Mouse (Mus musculus) adipocyte (in vitro differentiated cells): ENCODE measurements around the gene Foxg1.

Source experiments
- DNase-seq: peaks from one replicate; pipeline ENCODE4 v3.0.0-alpha.2; 2016; ENCODE audit warnings: low spot score

Foxg1 gene

GRCm38 (mm10) chr12:49386081-49386805, 3.8 kb downstream of the Foxg1 start:
- DNase-seq: no peak

- no peak for DNase-seq
Measured at GRCm38 (mm10) chr12:49387856-49388598, 5.6 kb downstream of the Foxg1 start.

DNA sequence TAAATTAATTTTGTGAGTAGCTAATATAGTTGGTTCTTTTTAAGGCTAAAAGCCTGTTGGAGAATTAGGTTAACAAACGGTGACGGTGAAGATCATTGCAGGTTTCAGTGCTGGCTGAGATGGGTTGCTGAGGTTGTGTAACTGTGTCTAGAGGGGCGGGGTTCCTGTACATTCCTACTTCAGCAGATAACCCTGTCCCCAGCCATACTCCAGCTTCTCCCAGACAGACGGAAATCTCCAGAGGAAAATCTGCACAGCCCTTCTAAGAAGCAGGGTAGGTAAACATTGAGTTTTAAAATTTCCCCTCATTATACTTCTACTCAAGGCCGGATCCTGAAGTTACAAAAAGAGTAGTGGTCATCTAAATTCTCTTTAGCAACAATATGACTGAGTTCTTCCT, 7.2 kb downstream of the Foxg1 start:
- no peak for DNase-seq

- no peak for DNase-seq
Measured at GRCm38 (mm10) chr12:49390257-49390656, 7.8 kb downstream of the Foxg1 start.

DNA sequence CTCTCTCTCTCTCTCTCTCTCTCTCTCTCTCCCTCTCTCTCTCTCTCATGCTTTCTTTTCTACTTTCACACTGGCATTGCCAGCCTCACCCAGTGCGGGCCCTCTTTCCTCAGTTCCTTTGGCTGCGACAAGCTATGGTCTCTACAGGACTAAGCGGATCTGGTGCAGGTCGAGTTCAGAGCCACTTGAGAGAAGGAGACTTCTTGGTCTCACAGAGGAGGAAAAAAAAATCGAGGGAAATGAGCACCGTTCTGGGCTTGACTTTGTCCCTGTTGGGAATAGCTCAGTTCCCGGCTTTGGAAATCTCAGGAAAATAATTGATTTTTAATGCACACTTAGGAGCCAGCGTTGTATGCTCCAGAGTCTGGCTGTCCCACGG, 8.5 kb downstream of the Foxg1 start:
- DNase-seq: no peak

- DNase-seq: no peak
Measured at GRCm38 (mm10) chr12:49391305-49392040, 9.0 kb downstream of the Foxg1 start.

- no peak for DNase-seq
Measured at GRCm38 (mm10) chr12:49392041-49392390, 9.6 kb downstream of the Foxg1 start.

GRCm38 (mm10) chr12:49392876-49393275, 10.4 kb downstream of the Foxg1 start:
- DNase-seq: no peak

DNA sequence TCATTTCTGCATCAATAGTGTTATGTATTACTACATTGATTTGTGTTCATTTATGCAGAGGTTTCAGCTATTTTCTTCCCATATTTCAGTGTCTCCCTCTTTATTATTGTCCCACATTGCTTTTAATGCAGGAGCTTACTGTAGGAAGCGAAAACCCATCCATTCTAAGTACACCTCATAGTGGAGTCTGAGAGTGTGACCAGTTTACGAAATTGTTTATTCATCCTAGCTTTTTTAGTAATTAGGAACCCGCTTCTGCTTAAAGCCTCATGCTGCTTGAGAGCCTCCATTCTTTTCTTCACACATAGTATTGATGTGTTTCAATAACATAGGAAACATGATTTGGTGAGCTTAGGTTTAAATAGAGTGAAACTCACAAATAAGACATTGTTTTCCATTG, 11.2 kb downstream of the Foxg1 start:
- DNase-seq: no peak

- no peak for DNase-seq
Measured at GRCm38 (mm10) chr12:49394181-49394580, 11.7 kb downstream of the Foxg1 start.

DNA sequence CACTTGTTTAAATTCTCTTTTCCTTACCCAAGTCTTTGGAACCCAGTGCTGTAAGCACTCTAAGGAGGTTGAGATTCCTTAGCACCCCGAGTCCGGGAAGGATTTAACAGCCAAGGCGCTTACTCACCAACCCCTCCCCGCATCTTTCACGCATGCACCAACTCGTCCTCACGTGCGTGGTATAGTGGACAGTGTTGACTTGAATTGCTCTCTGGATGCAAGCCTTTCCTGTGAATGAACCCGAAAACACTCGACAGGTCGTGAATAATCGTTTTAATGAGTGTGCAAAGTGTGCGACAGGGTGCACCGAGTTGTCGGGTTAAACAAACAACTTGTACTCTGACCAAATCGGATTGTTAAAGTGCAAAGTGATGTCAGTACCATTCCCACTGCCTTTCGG, 12.4 kb downstream of the Foxg1 start:
- DNase-seq: no peak

- no peak for DNase-seq
Measured at GRCm38 (mm10) chr12:49395969-49396368, 13.5 kb downstream of the Foxg1 start.

DNA sequence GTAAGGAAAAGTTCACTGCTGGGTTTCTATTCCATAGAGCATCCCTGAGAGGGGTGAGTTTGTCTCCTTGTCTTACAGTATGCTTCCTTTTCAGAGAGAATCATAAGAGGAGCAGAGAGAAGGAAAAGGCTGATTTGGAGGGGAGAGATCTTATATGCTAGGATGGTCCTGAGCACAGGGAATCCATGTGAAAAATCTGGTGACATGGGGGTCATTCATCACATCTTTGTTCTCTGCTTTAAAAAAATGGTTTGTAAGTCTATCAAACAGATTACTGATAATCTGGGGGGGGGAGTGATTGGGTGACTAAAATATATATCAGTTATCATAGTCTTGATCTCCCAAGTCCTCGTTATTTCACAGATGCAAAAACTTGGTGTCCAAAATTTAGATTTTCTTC, 14.3 kb downstream of the Foxg1 start:
- DNase-seq: no peak

DNA sequence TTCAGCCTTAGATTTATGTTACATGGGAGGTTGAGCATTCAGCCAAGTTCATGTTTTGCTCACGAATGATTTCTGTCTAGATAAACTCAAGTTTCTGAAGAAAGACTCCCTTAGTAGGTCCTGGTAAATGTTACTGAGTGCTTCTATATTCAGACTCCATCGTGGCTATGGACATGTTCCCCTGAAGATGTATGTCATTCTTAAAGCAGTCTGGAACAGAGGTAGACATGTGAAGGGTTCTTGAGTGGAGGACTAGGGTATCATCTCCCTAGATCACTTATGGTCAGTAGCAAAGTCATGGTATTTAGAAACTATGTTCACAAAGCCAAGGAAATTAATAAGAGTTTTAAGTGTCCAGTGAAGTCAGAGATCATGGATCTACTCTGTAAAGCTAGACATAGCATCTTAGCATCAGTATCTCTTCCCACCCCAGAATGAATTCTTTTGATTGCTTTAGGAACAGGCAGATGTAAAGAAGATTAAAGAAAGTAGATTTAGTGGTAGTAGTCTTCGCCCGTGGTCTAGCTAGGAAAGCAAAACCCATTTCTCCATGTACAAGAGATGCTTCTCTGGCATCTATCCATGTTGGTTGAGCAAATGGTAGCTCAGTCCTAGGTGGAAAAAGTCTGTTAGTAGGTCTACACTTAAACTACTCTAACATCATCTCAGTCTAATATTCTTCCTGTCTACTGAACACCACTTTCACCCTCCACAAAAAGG, 15.1 kb downstream of the Foxg1 start:
- no peak for DNase-seq

- no peak for DNase-seq
Measured at GRCm38 (mm10) chr12:49398163-49398540, 15.7 kb downstream of the Foxg1 start.

GRCm38 (mm10) chr12:49398636-49399035, 16.2 kb downstream of the Foxg1 start:
- no peak for DNase-seq

DNA sequence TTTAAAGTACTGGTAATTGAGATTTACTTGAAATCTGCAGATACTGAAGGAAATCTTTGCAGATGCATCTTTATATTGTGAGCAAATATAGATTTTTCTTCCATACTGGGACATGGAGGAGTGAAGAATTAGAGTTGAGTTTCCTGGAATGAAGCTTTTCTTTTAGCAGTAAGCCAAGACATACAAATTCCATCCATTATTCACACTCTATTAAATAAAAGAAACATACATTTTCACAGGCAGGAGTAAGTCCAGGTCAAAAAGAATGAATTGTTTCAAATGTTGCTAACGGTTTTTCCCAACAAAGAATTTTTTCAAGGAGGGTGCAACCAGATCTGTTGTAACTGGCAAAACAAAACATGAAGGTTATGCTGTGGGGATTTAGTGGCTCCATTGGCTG, 17.2 kb downstream of the Foxg1 start:
- DNase-seq: no peak

DNA sequence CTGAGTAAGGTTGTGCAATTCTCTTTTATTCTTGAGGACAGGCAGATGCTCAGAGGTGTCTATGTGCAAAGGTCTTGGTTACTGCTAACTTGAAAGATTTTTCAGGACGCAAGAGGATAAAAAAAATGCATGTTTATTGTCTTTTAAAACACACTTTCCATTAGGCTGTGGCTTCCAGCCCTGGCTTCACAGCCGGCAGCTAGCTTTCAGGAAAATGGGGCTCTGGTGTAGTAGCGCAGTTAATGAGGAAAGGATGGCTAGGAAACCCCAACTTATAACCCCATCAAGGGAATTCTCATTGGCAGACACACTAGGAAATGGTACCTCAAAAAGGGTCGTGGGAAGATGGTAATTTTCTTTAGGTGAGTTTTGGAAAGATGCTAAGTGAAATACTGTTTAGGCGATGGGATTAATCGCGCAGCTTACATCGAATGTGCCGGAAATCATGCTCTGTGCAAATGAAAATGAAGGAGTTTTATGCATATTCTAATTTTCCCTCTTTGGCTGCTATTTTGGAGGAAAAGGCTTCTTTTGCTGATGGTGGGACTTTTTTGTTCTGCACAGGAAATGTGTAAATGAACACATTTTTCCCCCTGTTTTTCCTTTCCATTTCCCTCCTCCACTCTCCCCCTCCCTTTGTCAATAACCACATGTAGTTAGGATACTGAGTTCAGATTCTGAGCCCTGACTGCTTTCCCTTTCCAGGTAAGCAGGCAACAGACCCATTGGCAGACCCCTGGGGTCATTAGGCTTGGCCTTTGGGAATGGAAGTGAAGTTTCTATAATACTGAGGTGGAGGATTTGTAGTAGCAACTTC, 17.8 kb downstream of the Foxg1 start:
- DNase-seq: no peak

- DNase-seq: no peak
Measured at GRCm38 (mm10) chr12:49400853-49401118, 18.3 kb downstream of the Foxg1 start.

GRCm38 (mm10) chr12:49401119-49401795, 18.8 kb downstream of the Foxg1 start:
- no peak for DNase-seq

DNA sequence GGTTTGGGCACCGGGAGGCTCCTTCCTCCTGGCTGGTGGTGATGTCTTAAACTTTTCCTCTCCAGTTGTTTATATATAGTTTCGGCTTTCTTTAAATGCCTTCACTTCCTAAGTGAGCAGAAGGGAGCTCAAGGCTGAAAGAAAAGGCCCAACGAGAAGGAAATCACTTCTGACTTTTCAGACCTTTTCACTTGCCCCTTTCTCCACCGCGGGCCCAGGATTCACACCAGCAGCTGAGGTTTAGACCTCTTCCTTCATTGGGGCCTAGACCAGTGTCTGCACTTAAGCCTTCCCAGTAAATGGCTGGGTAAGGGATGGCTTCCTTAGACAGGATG, 19.3 kb downstream of the Foxg1 start:
- no peak for DNase-seq

DNA sequence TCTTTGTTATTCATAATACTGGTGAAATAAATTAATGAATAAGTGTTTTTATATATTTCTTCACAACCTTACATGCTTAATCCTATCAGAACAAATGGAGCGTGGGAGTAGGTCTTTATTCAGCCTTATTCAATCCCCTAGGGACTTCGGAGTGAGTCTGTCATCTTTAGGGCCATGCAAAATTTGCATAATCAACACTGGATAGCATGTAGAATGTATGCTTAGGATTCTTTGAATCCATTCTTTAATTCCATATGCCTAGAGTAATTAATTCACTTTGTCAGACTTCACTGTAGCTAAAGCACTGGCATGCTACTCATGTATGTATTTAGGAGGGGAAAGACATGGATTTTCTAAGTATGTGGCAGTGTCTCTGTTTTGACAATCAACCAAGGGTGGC, 27.4 kb downstream of the Foxg1 start:
- DNase-seq: no peak
